Mouse (Mus musculus): ENCODE data around the gene Scd2. TPM values are rescaled to one million over a fixed set of nuclear protein-coding genes. Genes with fewer than 3 reads are reported as not detected.

The Scd2 gene
- polyA plus RNA-seq, 1 experiment from 2014 or later, result 195 TPM

GRCm38 (mm10) chr19:44292083-44292482 lies 1.4 kb upstream of the Scd2 start:
- H3K9ac ChIP-seq, result no peak overlapping the region
- H3K4me3 ChIP-seq (replicated peaks), result no peak overlapping the region
- H3K4me2 ChIP-seq, result no peak overlapping the region
- H3K27me3 ChIP-seq, result no peaks in the 10 kb centered on the region
- peaks cover 17% of the 10 kb centered on the region for H3K36me3 ChIP-seq
- WGBS, result 76% methylated on average over 2 of the region's 2 CpGs
- no peaks in the 10 kb centered on the region for H3K9me3 ChIP-seq (replicated peaks)
- ATAC-seq (replicated peaks; ENCODE audit: low FRiP score), result no peak
- peak overlapping the region; percentile 98 for H3K27ac ChIP-seq
- peaks cover 48% of the 10 kb centered on the region for H3K4me1 ChIP-seq

GRCm38 (mm10) chr19:44292483-44292882 lies 991 bp upstream of the Scd2 start:
- 49% methylated on average over 3 of the region's 3 CpGs for WGBS
- Histone ChIP-seq H3K27me3 (no peaks in the 10 kb centered on the region), H3K36me3 (peaks cover 21% of the 10 kb centered on the region), H3K4me1 (peaks cover 52% of the 10 kb centered on the region), H3K4me2 (peak overlapping the region; percentile 92), H3K27ac (peak overlapping the region; percentile 98), H3K9me3 (replicated peaks) (no peaks in the 10 kb centered on the region), H3K4me3 (replicated peaks) (peak overlapping the region; percentile 88), H3K9ac (no peak overlapping the region)
- ATAC-seq (replicated peaks; ENCODE audit: low FRiP score), result no peak

- Histone ChIP-seq H3K4me3 (replicated peaks) (peak overlapping the region; percentile 88), H3K4me2 (peak overlapping the region; percentile 92), H3K9me3 (replicated peaks) (no peaks in the 10 kb centered on the region), H3K27ac (peak overlapping the region; percentile 98), H3K4me1 (peaks cover 65% of the 10 kb centered on the region), H3K9ac (peak overlapping the region; percentile 89), H3K36me3 (peaks cover 35% of the 10 kb centered on the region), H3K27me3 (no peaks in the 10 kb centered on the region)
- ATAC-seq (replicated peaks; ENCODE audit: low FRiP score), result peak; percentile 96
- WGBS, result under 1% methylated on average over 31 of the region's 31 CpGs
These were observed 486 bp downstream of the Scd2 start for GRCm38 (mm10) chr19:44293769-44294551.

- ATAC-seq (replicated peaks; ENCODE audit: low FRiP score), result peak; percentile 58
- 2% methylated on average over 14 of the region's 14 CpGs for WGBS
- Histone ChIP-seq H3K27me3 (no peaks in the 10 kb centered on the region), H3K9me3 (replicated peaks) (no peaks in the 10 kb centered on the region), H3K36me3 (peaks cover 42% of the 10 kb centered on the region), H3K27ac (peak overlapping the region; percentile 98), H3K4me3 (replicated peaks) (peak overlapping the region; percentile 88), H3K9ac (peak overlapping the region; percentile 89), H3K4me1 (peaks cover 70% of the 10 kb centered on the region), H3K4me2 (peak overlapping the region; percentile 92)
These were observed 1.1 kb downstream of the Scd2 start for GRCm38 (mm10) chr19:44294588-44295041.

DNA sequence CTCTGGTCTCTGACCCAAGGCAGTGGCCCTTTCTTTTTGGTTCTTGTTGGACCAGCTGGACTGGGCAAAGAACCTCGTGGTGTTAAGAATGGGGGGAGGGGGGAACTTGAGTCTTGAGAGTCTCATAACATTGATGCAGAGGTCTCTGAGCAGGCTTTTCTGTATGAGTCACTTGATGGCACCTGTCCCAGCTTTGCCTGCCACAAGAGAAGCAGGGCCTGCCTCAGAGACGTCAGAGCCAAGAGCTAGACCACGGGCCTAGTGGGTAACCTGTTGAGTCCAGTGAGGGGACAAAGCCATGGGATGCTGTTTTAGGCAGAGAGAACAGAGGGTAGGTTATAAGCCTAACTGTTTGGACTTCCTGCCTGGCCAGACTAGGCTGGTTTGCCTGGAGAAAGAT lies 1.8 kb downstream of the Scd2 start:
- Histone ChIP-seq H3K27ac (peak overlapping the region; percentile 64), H3K36me3 (peaks cover 48% of the 10 kb centered on the region), H3K27me3 (no peaks in the 10 kb centered on the region), H3K4me1 (peaks cover 73% of the 10 kb centered on the region), H3K4me2 (peak overlapping the region; percentile 92), H3K4me3 (replicated peaks) (peak overlapping the region; percentile 88), H3K9me3 (replicated peaks) (no peaks in the 10 kb centered on the region), H3K9ac (peak overlapping the region; percentile 56)
- 8% methylated on average over 3 of the region's 3 CpGs for WGBS
- ATAC-seq (replicated peaks; ENCODE audit: low FRiP score), result no peak

DNA sequence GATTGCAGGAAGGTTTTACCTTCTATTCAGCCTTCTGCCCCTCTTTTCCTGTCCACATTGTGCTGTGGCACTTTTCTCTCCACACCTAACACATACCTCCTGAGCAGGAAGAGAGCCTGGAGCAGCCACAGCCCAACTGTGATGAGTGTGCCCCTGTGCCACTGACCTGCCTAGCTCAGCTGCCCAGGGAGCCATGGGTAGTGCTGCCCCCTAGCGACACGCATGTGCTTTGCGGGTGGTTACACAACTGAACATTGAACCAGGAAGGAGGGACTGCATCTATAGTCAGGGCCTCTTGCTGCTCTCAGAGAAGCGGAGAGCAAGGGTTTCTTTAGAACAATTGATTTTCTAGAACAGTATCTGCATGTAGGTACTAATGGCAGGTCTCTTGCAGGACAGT lies 2.3 kb downstream of the Scd2 start:
- Histone ChIP-seq H3K9ac (peak overlapping the region; percentile 56), H3K27me3 (no peaks in the 10 kb centered on the region), H3K4me3 (replicated peaks) (peak overlapping the region; percentile 88), H3K4me2 (peak overlapping the region; percentile 92), H3K9me3 (replicated peaks) (no peaks in the 10 kb centered on the region), H3K27ac (peak overlapping the region; percentile 64), H3K36me3 (peaks cover 53% of the 10 kb centered on the region), H3K4me1 (peaks cover 78% of the 10 kb centered on the region)
- WGBS, result 1% methylated on average over 4 of the region's 4 CpGs
- 0 out of 2 replicates have a peak, but pooled peaks have one; percentile 7 for ATAC-seq (replicated peaks; ENCODE audit: low FRiP score)

DNA sequence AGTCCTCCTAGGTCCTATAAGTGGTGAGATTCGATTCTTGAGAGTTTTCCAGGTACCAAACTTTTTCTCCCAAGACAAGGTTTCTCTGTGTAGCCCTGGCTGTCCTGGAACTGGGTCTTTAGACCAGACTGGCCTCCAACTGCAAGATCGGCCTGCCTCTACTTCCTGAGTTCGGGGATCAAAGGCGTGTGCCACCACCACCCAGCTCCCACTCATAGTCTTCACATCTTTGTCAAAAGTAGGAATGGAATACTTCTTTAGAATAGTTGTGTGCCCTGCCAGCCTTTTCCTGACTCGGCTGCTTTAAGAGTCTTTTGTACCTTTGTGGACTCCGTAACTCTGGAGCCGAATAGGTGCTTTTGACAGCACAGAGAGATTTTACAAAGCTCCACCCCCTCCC lies 2.7 kb downstream of the Scd2 start:
- peaks cover 82% of the 10 kb centered on the region for H3K4me1 ChIP-seq
- no peaks in the 10 kb centered on the region for H3K27me3 ChIP-seq
- ATAC-seq (replicated peaks; ENCODE audit: low FRiP score), result no peak
- H3K4me2 ChIP-seq, result peak overlapping the region; percentile 92
- H3K4me3 ChIP-seq (replicated peaks), result peak overlapping the region; percentile 88
- 20% methylated on average over 7 of the region's 7 CpGs for WGBS
- no peaks in the 10 kb centered on the region for H3K9me3 ChIP-seq (replicated peaks)
- H3K9ac ChIP-seq, result peak overlapping the region; percentile 56
- H3K27ac ChIP-seq, result 0 out of 2 replicates have a peak overlapping the region, but pooled peaks have one; percentile 64
- peaks cover 58% of the 10 kb centered on the region for H3K36me3 ChIP-seq

DNA sequence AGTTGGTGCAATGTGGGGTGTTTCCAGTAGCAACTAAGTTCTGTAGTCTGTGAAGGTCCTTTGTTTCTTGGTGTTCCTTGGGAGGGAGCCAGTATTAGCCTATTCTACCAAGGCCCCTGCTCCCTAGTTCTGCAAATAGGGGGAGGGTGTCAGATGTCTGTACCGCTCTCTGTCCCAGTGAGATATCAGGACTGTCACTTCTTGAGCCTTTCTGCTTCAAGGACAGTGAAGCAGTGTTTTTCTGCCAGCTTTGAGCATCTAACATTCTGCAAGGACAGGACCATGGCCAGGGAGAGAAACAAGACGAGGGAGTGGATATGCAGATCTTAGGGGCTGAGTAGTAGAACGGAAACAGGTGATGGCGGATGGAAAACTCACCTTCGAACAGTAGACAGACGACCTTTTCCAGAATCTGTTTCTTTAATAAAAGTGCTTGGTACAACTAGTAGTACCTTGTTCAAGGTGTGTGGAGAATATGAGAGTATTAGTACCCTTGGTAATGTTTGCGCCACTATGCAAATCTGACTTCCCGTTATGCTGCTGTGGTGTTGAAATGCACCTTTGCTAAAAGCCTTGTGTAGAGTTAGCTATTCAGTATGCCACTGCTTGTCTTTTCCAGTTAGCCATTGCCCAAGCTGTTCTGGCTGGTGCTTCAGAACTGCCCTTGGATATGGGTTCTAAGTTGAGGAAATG lies 3.7 kb downstream of the Scd2 start:
- peak overlapping the region; percentile 56 for H3K9ac ChIP-seq
- no peaks in the 10 kb centered on the region for H3K27me3 ChIP-seq
- no peak for ATAC-seq (replicated peaks; ENCODE audit: low FRiP score)
- peak overlapping the region; percentile 92 for H3K4me2 ChIP-seq
- 42% methylated on average over 8 of the region's 8 CpGs for WGBS
- H3K27ac ChIP-seq, result no peak overlapping the region
- peaks cover 67% of the 10 kb centered on the region for H3K36me3 ChIP-seq
- H3K4me3 ChIP-seq (replicated peaks), result peak overlapping the region; percentile 88
- H3K4me1 ChIP-seq, result peaks cover 82% of the 10 kb centered on the region
- H3K9me3 ChIP-seq (replicated peaks), result no peaks in the 10 kb centered on the region

DNA sequence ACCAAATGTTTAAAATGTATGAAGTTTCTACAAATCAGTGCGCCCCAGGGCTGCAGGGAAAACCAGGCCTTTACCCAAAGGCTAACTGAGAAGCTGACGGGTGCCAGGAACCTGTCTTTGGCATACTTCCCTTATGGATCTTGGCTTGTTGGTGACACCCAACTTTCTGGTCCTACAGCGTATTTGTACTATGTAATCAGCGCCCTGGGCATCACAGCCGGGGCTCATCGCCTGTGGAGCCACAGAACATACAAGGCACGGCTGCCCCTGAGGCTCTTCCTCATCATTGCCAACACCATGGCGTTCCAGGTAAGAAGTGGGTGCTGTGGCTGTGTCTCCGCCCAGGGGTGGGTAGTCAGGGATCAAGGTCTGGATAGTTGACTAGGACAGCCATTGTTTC lies 4.4 kb downstream of the Scd2 start:
- peaks cover 73% of the 10 kb centered on the region for H3K36me3 ChIP-seq
- peaks cover 80% of the 10 kb centered on the region for H3K4me1 ChIP-seq
- ATAC-seq (replicated peaks; ENCODE audit: low FRiP score), result no peak

DNA sequence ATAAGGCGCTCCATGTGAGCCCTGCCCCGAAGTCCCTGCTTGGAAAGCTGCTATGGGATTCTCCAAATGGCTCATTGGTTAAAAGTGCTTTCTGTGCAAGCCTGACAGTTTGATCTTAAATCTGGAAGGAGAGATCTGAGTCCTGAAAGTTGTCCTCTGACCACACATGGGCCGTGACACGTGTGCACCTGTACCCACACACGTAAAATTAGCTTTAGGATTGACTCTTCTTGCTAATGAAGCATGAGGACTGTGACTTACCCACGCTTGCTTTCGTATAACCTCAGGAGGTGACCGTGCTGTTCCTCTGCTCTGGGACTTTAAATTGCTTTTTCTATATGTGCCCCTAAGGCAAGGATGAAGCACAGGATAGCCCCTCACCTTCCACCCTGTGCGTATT lies 5.6 kb downstream of the Scd2 start:
- Histone ChIP-seq H3K27ac (no peak overlapping the region), H3K4me1 (peaks cover 80% of the 10 kb centered on the region), H3K4me3 (replicated peaks) (peak overlapping the region; percentile 88), H3K4me2 (peak overlapping the region; percentile 92), H3K9me3 (replicated peaks) (no peaks in the 10 kb centered on the region), H3K36me3 (peaks cover 85% of the 10 kb centered on the region), H3K27me3 (no peaks in the 10 kb centered on the region), H3K9ac (no peak overlapping the region)
- 81% methylated on average over 9 of the region's 9 CpGs for WGBS
- ATAC-seq (replicated peaks; ENCODE audit: low FRiP score), result no peak

More for the DNA sequence above, 4.4 kb downstream of the Scd2 start:
- WGBS, result 74% methylated on average over 9 of the region's 9 CpGs
- Histone ChIP-seq H3K9me3 (replicated peaks) (no peaks in the 10 kb centered on the region), H3K4me2 (peak overlapping the region; percentile 92), H3K9ac (0 out of 2 replicates have a peak overlapping the region, but pooled peaks have one; percentile 56), H3K27ac (no peak overlapping the region), H3K27me3 (no peaks in the 10 kb centered on the region), H3K4me3 (replicated peaks) (peak overlapping the region; percentile 88)

GRCm38 (mm10) chr19:44299902-44300301 lies 6.4 kb downstream of the Scd2 start:
- 75% methylated on average over 6 of the region's 6 CpGs for WGBS
- ATAC-seq (replicated peaks; ENCODE audit: low FRiP score), result no peak
- peaks cover 82% of the 10 kb centered on the region for H3K4me1 ChIP-seq
- no peaks in the 10 kb centered on the region for H3K9me3 ChIP-seq (replicated peaks)
- no peak overlapping the region for H3K4me3 ChIP-seq (replicated peaks)
- peak overlapping the region; percentile 12; the same call in 1 of the 2 replicates for H3K4me2 ChIP-seq
- H3K9ac ChIP-seq, result no peak overlapping the region
- 0 out of 2 replicates have a peak overlapping the region, but pooled peaks have one; percentile 28 for H3K27ac ChIP-seq
- no peaks in the 10 kb centered on the region for H3K27me3 ChIP-seq
- peaks cover 93% of the 10 kb centered on the region for H3K36me3 ChIP-seq

- WGBS, result 82% methylated on average over 7 of the region's 7 CpGs
- Histone ChIP-seq H3K27ac (0 out of 2 replicates have a peak overlapping the region, but pooled peaks have one; percentile 28), H3K9me3 (replicated peaks) (no peaks in the 10 kb centered on the region), H3K4me1 (peaks cover 80% of the 10 kb centered on the region), H3K4me2 (0 out of 2 replicates have a peak overlapping the region, but pooled peaks have one; percentile 12), H3K27me3 (no peaks in the 10 kb centered on the region), H3K4me3 (replicated peaks) (no peak overlapping the region), H3K9ac (no peak overlapping the region), H3K36me3 (peaks cover 93% of the 10 kb centered on the region)
- no peak for ATAC-seq (replicated peaks; ENCODE audit: low FRiP score)
These were observed 7.0 kb downstream of the Scd2 start for GRCm38 (mm10) chr19:44300520-44300919.

Data from kidney, embryonic 15.5 days (tissue).